Mouse (Mus musculus) frontal cortex, adult 2 months (tissue): ENCODE data around the gene Klk5. TPM values are rescaled to one million over a fixed set of nuclear protein-coding genes. Genes with fewer than 3 reads are reported as not detected.

Experiments
- DNase-seq, 2 experiments: peaks; one replicate each; pipeline ENCODE4 v3.0.0; 2022; ENCODE audit warnings: low spot score in 1 of 2; ENCODE audit errors: extremely low spot score in 1 of 2
- polyA plus RNA-seq: library from polyadenylated mRNA; depleted of rRNA; stranded (reverse); fragments of >200 nt; gene quantifications from 2 replicates; pipeline ENCODE4 v1.2.3, GENCODE M21; 2012; rRNA removed

Gene Klk5
- polyA plus RNA-seq: not detected in 2 replicates

DNA sequence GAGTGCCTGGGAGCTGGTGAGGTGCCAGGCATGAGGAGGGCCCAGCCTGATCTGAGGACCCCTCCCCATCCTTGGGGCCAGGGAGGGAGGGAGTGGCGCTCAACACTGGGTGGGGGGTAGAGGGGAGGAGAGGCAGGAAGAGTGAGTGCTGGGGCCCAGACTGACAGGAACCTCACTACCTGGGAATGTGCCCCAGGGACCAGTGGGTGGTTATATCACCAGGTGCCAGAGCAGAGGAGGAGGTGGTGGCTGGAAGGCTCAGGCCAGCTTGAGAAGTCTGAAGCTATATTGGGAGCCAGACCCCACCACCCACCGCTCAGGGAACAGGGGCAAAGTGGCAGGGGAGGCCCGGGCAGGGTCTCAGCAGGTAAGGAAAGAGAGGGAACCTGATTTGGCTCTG lies at the start of gene Klk5:
TSS of gene Klk5 (plus strand) at position 271 of the 400 bp plus-strand sequence.
- no peak for DNase-seq

DNA sequence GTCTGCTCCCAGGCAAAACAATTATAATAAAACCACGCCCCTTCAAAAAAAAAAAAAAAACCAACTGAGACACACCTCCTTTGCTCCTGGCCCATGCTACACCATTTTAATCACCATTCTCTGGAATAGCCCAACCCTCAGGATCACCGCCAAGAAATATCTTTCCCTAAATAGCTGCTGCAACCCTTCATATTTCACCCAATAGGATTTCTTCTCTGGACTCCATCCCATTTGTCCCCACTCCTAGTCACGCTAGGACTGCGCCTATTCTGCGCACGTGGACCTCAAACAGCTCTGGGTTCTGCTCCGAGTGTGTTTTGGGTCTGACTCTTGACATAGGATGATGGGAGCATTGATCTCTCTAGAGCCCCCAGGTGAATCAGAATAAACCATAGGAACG lies 45.4 kb upstream of the Klk5 start:
- no peak for DNase-seq

DNA sequence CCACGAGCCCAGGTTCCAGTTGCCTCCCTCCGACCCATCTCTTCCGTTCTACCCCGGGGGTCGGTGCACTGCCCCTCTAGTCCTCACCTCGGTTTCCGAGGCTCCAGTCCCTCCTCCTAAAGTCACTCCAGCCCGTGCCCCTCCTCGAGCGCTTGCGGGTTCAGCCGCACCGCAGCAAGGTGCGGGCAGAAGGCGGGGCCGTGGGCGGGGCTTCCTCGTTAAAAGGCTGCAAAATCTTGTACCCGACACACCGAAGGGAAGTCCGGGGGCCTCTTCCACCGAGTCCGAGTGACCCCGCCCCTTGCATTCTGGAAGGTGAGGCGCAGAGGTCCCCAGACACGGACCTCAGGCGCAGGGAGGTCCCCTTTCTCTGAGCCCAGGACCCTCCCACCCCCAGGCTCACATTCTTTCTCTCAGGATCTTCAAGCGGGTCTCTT lies 44.4 kb upstream of the Klk5 start, which contains the start of gene Klk8:
TSS of gene Klk8 (plus strand) at position 245 of the 437 bp plus-strand sequence.
- DNase-seq: no peak

DNA sequence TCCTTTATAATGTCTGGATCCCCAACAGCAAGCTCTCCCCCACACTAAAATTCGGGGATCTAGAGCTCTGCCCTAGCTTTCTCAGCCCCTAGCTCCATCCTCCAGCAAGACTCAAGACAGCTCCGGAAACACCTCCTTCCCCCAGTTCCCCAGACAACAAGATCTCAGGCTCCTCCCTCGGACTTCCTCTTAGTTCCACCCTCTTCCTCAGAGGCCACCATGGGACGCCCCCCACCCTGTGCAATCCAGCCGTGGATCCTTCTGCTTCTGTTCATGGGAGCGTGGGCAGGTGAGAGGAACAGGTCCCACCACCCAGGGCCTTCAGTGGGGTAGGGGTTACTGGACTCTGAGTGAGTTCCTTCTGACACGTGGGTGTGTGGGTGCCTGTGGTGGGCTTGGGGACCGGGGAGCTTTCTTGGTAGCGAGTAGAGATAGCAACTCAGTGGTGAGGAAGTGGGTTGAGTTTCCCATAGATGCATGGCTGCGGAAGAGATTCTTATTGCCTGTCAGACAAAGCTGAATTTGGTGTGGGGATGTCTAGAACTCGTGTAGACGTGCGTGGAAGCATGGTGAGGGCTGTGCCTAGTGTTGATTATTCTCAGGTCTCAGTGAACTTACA lies 43.8 kb upstream of the Klk5 start:
- no peak for DNase-seq

DNA sequence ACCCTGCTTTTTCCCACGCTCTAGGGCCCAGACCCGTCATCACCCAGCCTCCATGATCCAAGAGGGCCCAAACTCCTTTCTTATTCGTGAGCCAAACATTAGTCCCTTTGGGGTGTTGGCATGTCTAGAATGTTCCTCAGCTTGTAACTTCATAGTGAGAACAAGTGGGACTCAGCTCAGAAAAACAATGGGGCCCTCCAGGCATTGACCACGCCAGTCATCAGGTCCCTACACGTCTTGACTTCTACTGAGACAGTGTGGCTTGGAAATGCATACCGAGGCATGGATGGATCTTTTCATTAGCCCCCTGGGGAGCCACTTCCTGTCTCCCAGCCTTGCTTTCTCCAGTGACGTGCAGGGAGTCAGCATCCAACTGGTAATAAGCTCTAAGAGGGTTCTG lies 41.9 kb upstream of the Klk5 start:
- DNase-seq: no peak

DNA sequence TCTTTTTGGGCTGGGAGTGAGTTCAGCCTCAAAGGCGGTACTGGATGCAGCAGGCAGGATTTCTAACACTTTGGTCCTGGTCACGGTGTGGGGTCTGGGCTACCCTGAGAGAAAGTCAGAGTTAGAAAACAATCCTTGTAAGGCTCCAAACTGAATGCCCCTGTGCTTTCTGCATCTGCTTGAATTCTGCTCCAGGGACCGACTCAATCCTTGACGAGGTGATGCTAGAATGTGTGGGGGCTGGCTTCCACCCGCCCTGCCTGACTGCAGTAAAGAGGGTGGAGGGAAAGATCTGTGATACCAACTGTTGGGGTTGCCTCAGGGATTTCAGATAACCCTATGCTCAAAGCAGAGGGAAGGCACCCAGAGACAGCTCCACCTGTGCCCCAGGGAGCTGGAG lies 30.8 kb upstream of the Klk5 start, which contains the start of gene Klk7:
TSS of gene Klk7 (plus strand) at position 301 of the 400 bp plus-strand sequence.
- no peak for DNase-seq

DNA sequence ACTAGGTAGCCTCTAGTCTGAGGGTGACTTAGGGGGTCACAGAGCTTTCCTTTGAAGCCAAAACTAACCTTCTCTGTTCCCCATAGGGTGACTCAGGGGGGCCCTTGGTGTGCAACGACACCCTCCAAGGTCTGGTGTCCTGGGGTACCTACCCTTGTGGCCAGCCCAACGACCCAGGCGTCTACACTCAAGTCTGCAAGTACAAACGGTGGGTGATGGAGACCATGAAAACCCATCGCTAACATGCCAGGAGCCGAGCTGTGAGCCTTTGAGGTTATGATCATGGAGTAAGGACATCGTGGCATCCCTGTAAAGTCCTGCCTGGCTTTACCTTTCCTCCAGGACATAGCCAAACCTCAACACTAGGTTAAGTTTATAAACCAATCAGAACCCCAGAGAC lies 26.6 kb upstream of the Klk5 start:
- DNase-seq: no peak

DNA sequence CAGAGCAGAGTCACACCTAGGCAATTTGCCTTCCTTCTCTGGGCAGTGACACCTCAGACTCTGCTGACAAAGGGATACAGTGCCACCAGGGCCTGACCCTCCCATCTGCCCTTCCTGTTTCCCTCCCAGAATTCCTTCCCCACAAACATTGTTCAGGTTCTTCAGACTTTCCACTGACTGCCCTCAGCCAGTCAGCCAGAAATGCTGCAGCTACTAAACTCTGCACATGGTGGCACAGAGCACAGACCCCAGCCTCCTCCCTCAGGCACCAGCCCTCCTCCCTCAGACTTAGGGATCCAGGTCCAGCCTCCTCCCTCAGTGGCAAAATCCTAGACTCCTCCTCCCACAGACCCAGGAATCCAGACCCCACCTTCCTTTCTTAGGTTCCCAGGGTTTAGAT lies 25.0 kb upstream of the Klk5 start:
- DNase-seq: no peak

DNA sequence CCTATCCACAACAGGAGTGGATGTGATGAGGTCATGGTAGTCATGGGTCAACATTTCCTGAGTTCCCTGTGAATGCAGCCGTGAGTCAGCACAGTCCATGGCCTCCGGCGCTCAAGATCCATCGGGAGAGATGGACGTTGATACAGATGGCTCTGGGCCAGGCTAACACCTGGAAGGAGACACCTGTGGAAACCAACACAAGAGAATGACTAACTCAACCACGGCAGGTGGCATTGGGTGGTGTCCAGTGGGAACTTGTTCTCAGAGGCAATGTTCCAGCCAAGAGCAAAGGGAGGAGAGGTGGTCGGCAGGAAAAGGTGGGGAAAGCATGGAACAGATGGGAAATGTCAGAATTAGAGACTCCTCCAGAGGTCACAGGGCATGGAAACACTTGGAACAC lies 20.2 kb upstream of the Klk5 start:
- DNase-seq: no peak

DNA sequence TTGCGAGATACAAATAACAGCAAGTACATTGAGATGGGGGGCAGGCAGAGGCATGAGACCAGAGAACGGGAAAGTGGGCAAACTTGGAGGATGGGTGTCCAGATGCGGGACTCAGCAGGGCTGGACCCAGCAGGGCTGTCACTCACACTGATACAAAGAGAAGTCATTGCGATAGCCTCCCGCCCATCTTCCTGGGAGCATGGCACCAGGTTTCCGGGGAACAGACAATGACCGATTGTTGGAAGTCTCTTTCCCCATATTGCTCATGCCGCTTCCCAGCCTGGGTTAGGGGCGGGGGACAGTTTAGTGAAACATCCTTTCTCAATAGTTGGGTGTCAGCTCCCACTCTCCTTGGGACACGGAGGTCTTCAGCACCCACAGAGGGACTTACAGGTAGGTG lies 17.6 kb upstream of the Klk5 start, which contains the start of gene Klk6:
TSS of gene Klk6 (plus strand) at position 301 of the 400 bp plus-strand sequence.
- DNase-seq: no peak

DNA sequence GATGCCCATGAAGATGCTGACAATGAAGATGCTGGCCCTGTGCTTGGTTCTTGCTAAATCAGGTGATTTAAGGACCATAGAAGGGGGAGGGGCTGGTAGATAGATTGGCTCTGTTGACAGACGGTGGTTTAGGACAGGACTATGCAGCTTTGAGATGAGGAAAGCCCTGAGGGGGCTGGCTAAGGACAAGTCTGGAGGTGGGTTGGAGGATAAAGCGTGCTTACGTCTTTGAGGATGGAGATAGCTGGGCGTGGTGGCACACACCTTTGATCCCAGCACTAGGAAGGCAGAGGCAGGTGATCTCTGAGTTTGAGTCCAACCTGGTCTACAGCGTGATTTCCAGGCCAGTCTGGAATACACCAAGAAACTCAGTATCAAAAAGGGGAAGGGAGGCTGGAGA lies 15.7 kb upstream of the Klk5 start:
- DNase-seq: no peak

DNA sequence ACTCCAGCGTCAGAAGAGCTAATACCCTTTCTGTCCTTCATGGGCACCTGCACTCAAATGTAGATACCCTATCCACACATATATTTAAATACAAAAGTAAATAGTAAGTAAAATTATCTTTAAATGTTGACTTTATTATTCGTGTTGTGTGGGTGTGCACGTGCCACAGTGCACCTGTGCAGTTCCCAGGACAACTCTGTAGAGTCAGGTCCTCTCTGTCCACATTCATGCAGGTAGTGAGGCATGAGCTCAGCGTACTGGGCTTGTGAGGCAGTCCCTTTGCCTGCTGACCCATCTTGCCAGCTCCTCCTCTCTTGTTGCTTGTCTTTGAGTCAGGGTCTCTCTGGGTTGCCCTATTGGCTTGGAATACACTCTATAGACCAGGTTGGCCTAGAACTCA lies 14.1 kb upstream of the Klk5 start:
- no peak for DNase-seq

DNA sequence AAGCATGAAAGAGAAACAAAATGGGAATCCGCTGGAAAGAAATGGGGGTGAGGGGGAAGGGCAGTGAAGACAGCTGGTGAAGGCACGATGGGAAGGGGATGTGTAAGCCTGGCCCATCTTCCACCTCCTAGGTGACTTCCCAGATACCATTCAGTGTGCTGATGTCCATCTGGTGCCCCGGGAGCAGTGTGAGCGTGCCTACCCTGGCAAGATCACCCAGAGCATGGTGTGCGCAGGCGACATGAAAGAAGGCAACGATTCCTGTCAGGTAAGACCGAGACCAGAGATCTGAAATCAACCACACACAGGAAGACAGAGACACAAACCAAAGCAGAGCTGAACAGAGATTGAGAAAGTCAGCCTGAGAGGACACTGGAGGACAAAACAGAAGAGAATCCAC lies 12.8 kb upstream of the Klk5 start:
- DNase-seq: no peak

DNA sequence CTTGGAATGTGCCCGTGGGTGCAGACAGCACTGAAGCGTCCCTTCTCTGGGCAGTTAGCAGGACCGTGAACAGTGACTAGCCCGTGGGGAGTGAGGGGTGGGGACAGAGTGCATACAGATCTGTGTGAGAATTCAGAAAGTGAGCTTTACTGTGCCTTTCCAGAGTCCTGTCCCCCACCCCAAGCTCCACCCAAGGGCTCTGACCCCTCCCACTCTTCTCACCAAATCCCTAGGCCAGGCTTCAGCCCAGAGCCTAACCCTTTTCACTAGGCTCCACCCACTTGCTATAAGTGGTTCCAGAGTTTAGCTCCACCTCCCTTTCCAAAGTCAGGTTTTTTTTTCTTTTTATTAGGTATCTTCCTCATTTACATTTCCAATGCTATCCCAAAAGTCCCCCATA lies 2.0 kb downstream of the Klk5 start:
- DNase-seq: no peak

DNA sequence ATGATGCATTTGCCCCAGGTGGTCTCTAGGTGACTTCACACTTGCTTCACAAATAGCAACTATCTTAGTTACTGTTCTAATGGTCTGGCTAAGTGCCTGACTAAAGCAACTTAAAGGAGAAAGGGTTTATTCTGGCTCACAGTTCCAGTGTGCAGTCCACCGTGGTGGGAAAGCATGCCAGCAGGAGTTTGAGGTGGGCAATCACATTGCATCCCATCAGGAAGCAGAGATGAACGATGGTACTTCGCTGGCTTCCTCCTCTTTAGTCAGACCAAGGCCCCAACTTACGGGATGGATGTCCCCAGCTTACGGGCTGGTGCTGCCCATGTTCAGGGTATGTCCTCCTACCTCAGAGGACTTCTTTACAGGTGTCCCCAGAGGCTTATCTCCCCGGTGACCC lies 9.8 kb downstream of the Klk5 start:
- no peak for DNase-seq

DNA sequence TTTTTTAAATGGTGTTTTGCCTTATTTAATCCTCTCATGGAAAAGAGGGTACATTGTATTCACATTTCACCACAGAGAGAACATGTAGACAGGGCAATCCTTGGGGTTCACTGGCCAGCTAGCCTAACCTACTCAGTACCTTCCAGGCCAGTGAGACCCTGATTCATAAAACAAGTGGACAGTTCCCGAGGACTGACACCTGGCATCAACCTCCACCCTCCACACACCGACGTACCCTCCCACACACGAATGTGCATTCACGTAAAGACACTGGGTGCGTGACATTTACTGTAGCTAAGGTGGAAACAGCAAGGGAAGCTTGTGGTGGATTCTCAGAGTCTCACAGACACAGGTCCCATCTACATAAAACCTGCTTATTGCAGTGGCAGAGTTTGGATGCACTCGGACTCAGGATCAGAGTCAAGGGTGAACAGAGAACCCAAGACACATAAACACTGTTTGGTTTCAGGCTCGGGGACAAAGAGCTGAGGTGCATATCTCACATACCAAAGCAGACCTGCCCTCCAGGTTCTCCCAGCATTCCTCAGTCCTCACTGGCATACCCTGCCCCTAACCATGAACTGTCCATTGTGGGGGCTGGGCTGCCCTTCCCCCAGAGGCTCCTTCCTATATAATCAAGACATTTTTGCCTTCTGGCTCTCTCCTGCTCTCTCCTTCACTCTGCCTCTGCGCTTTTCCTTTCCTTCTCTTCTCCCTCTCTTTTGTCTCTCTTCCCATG lies 13.0 kb downstream of the Klk5 start:
- DNase-seq: no peak

DNA sequence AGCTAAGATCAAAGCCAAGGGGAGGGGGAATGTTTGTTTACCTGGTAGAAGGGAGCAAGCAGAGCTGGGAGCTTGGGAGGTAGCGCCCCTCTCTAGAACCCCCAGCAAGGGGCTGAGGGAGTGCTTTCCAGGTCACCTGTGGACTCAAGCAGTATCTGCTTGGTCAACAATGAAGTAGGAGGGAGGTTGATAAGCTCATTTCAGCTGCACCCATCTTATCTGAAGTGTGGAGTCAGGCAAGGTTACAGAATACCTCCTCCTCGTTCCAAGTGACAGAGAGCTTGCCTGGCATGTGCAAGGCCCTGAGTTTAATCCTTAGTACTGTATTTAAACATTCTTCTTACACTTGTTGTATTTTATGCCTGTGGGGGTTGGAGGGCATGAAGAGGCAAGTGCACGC lies 13.9 kb downstream of the Klk5 start:
- no peak for DNase-seq

DNA sequence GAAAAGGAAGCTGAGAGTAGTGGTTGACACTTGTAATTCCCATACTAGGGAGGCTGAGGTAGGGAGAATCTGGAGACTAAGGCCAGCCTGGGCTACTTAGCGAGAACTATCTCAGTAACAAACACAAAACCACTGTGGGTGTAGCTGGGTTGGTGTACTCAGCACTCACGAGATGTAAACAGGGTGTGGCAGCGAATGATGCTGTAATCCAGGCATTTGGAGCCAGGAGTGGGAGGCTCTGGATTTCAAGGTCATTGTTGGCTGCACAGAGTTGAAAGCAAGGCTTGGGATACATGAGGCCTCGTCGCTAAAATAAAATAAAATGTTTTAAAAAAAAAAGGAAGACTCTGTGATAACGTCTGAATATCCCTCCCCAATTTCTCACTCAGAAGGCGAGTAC lies 14.5 kb downstream of the Klk5 start:
- DNase-seq: no peak

DNA sequence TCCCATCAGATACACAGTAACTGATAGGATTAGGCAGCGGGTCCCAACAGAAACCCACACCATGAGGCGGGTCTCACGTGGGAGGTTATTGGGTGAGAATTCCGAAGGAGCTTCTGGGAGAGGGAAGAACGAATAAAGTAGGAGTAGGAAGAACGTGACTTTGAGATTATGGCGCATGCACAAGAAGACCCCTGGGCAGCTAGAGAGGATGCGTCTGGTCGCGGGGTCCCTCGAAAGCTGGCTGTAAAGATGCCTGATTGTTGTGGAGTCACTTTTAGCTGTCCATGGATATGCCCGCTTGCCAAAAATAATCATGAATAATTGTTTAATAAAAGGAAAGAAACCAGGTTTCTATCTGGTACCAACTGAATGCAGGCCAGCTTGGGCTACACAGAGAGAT lies 15.7 kb downstream of the Klk5 start:
- no peak for DNase-seq

DNA sequence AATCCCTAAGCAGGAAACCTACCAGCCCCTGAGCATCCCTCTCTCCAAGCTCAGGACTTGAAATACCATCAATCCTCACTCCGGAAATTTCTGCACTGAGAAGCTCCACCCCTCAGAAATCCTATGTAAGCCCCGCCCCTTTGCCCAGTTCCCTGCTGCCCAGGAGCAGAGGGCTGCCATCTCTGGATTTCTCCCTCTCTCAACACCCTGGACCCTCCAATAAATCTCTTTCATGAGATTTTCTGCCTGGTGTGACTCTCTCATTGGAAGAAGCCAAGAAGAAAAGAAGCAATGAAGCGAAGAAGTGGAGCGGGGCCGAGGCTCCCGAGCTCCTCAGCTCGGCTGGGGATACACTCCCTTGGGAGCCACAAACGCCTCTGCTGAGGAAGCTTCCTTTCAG lies 18.6 kb downstream of the Klk5 start:
- DNase-seq: no peak

DNA sequence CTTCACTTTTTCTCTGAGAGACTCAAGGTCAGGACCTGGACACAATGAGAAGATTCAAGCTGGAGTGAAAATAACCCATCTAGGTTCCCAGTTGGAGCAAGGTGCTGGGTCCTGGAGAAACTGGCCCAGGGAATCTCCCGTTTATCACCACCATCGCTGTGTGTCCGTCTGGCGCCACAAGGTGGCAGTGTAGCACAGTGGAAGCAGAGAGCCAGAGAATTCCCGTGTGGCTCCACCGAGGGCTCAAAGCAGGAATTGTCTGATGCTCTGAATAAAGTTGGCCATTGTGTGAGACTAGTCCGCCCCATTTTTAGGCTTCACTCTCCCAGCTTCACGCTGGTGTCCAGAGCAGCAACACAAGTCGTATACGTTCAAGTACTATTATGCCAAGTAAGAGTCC lies 31.5 kb downstream of the Klk5 start:
- DNase-seq: peak; percentile 17 to 86

DNA sequence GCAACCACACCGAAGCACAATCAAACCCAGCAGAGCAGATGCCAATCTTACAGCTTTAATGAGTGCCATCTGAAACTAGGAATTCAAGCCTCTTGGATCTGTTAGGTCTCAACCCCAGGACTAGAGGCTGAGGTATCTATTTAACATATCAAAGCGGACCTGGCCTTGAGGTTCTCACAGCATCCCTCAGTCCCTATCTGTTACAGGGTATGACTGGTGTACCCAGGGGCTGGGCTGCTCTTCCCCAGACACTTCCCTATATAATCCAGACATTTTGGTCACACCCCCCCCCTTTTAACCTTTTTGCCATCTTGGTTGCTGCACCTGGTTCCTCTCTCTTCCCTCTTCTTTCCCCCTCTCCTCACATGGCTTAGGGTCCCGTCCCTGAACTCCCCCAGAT lies 31.9 kb downstream of the Klk5 start:
- no peak for DNase-seq
